Mouse (Mus musculus): ENCODE measurements around the gene Trabd2b. TPM values are rescaled to one million over a fixed set of nuclear protein-coding genes. Genes with fewer than 3 reads are reported as not detected.

Trabd2b gene
- polyA plus RNA-seq, 1 experiment from 2014 or later, result 1.5 TPM

DNA sequence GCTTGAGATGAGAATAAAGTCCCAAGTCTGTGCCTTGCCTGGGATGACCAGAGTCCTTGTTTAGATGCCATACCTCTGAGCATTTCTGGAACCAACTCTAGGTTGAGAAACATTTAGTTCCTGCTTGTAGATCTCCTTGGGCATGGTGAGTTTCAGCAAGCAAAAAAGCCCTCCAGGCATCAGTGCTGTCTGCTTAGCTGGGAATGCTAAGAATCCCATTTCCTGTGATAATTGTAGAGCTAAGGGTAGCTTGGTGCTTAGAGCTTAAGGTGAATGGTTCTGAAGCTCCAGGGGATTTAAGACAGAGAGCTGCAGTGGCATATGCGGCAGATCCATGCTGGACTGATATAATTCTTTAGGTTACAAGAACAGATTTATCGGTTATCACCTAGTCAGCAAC, 26.2 kb downstream of the Trabd2b start:
- WGBS, result 91% methylated on average over 2 of the region's 2 CpGs
- Histone ChIP-seq H3K9me3 (no peaks in the 10 kb centered on the region), H3K36me3 (no peaks in the 10 kb centered on the region), H3K4me1 (replicated peaks) (no peaks in the 10 kb centered on the region; the same call in 1 of the 2 replicates), H3K27ac (no peak overlapping the region), H3K4me3 (no peak overlapping the region), H3K27me3 (ENCODE audit: insufficient read depth, poor library complexity, severe bottlenecking) (no peaks in the 10 kb centered on the region)
- DNase-seq (ENCODE audit: low spot score), result no peak

DNA sequence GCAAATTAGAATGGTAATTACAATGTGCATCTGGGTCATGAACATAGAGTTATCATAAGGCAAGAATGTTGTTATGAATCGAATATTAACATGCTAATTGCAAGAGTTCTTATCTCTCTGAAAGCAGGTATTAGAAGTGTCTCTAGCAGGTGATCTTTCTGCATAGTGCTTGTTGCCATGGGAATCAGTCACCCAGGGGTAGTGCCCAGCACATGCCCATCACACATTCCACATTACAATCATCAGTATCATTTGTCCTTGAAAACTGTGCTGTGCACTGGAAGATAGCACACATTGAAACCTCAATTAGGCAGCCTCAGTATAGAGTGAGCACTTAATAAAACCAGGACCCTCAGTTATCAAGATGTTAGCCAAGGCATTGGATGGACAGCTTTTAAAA, 26.9 kb downstream of the Trabd2b start:
- no peaks in the 10 kb centered on the region; the same call in 1 of the 2 replicates for H3K4me1 ChIP-seq (replicated peaks)
- H3K36me3 ChIP-seq, result no peaks in the 10 kb centered on the region
- no peaks in the 10 kb centered on the region for H3K9me3 ChIP-seq
- no peak for DNase-seq (ENCODE audit: low spot score)
- no peak overlapping the region for H3K4me3 ChIP-seq
- H3K27ac ChIP-seq, result no peak overlapping the region
- WGBS, result 92% methylated on average over 1 of the region's 1 CpGs
- no peaks in the 10 kb centered on the region for H3K27me3 ChIP-seq (ENCODE audit: insufficient read depth, poor library complexity, severe bottlenecking)

DNA sequence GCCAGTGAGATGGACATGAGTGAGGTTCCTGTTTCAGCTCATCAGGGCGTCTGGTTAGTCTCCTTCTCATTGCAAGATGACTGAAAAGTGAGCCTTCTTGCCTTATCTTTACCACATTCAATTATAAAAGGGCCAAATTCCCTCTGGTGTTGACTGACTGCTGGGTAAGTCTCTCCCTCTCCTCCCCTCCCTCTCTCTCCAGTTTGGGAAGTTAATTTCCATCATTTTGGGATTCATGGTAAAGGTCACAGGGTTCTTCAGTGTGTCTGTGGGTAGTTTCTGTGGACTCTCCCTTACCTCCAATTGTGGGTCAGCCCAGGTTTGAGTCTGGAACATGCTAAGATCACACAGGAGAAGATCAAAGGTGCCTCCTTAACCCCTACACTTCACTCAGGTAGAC, 28.2 kb downstream of the Trabd2b start:
- no peaks in the 10 kb centered on the region for H3K36me3 ChIP-seq
- H3K4me3 ChIP-seq, result no peak overlapping the region
- no peak overlapping the region for H3K27ac ChIP-seq
- 80% methylated on average over 1 of the region's 1 CpGs for WGBS
- H3K27me3 ChIP-seq (ENCODE audit: insufficient read depth, poor library complexity, severe bottlenecking), result no peaks in the 10 kb centered on the region
- DNase-seq (ENCODE audit: low spot score), result no peak
- H3K4me1 ChIP-seq (replicated peaks), result peaks cover 2% of the 10 kb centered on the region; the same call in 1 of the 2 replicates
- no peaks in the 10 kb centered on the region for H3K9me3 ChIP-seq

DNA sequence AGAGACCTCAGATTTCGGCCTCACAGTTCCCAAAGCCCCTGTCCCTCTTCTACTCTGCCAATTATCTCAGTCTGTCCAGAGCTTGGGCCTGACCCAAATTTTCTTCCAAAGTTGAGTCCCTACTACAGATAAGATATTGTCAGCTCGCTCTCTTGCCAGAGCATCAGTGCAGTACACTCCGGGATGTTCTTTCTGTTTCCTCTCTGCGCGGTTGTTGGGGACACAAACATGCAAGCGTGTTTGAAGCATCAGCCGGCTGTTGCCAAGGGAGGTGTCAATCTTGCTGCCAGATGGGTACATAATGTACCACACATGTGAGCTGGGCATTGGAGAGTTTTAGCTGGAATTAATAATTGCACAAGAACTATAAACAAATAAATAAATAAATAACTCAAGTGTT, 28.9 kb downstream of the Trabd2b start:
- no peaks in the 10 kb centered on the region for H3K27me3 ChIP-seq (ENCODE audit: insufficient read depth, poor library complexity, severe bottlenecking)
- no peaks in the 10 kb centered on the region for H3K9me3 ChIP-seq
- no peak for DNase-seq (ENCODE audit: low spot score)
- H3K4me3 ChIP-seq, result no peak overlapping the region
- H3K4me1 ChIP-seq (replicated peaks), result peaks cover 5% of the 10 kb centered on the region; the same call in 1 of the 2 replicates
- 85% methylated on average over 7 of the region's 7 CpGs for WGBS
- no peaks in the 10 kb centered on the region for H3K36me3 ChIP-seq
- no peak overlapping the region for H3K27ac ChIP-seq

DNA sequence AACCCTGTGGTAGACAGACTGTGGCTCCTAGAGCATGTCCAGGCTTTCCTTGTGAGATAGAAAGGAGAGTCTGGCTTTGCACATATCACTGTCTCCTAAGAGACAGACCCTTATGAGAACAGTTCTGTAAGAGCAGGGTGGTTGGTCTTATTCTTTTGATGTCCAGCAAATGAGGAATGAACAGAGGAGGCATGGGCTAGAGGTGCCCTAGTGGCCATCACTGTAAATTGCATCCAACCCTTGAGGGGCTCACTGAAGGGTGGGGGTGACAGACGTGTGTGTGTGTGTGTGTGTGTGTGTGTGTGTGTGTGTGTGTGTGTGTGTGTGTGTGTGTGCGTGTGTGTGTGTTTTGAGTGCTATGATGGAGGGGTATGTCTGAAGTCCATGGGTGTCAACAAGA, 32.2 kb downstream of the Trabd2b start:
- no peak overlapping the region for H3K27ac ChIP-seq
- H3K9me3 ChIP-seq, result no peaks in the 10 kb centered on the region
- H3K27me3 ChIP-seq (ENCODE audit: insufficient read depth, poor library complexity, severe bottlenecking), result no peaks in the 10 kb centered on the region
- WGBS, result 56% methylated on average over 2 of the region's 2 CpGs
- no peak for DNase-seq (ENCODE audit: low spot score)
- H3K36me3 ChIP-seq, result no peaks in the 10 kb centered on the region
- H3K4me3 ChIP-seq, result no peak overlapping the region
- peaks cover 5% of the 10 kb centered on the region; the same call in 1 of the 2 replicates for H3K4me1 ChIP-seq (replicated peaks)

DNA sequence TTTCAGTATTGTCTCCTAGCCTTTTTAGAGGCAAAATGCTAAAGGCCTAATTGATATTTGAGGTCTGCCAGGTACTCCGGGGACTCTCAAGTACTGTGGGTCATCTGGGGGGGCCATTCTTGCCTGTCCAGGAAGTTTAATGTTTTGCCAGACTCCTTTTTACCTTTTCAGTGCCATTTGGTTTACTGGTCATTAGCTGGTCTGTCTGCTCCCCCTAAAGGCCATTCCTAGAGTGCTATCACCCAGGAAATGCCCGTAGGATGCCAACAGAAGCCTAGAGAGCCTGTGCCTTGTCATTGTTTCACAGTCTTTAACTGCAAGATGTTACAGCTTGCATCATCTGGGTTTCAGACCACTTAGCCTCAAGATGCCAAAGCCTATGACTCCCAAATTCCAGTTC, 35.7 kb downstream of the Trabd2b start:
- H3K27me3 ChIP-seq (ENCODE audit: insufficient read depth, poor library complexity, severe bottlenecking), result no peaks in the 10 kb centered on the region
- H3K27ac ChIP-seq, result no peak overlapping the region
- DNase-seq (ENCODE audit: low spot score), result no peak
- no peaks in the 10 kb centered on the region for H3K9me3 ChIP-seq
- no peak overlapping the region for H3K4me3 ChIP-seq
- H3K36me3 ChIP-seq, result no peaks in the 10 kb centered on the region
- WGBS, result 80% methylated on average over 2 of the region's 2 CpGs
- 0 out of 2 replicates have a peak, but pooled peaks cover 5% of the 10 kb centered on the region for H3K4me1 ChIP-seq (replicated peaks)

DNA sequence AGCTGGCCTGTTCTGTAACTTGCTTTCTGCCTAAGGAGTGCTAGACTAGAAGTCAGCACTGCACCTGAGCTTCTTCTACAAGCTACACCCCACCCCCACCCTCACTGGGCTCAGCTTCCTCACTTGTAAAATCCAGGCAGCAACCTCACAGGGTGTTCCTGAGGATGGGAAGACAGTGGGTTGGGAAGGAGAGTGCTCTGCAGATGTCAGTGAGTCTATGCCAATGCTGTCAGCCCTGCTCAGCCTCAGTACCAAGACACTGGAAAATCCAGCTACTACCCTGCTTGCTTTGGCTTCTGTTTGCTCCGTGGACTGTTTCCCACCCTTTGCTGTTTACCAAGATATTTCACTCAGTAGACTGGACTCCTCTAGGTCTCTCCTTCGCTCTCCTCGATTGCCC, 36.1 kb downstream of the Trabd2b start:
- Histone ChIP-seq H3K9me3 (no peaks in the 10 kb centered on the region), H3K27ac (no peak overlapping the region), H3K4me3 (no peak overlapping the region), H3K36me3 (no peaks in the 10 kb centered on the region), H3K4me1 (replicated peaks) (0 out of 2 replicates have a peak, but pooled peaks cover 5% of the 10 kb centered on the region), H3K27me3 (ENCODE audit: insufficient read depth, poor library complexity, severe bottlenecking) (no peaks in the 10 kb centered on the region)
- WGBS, result 84% methylated on average over 3 of the region's 3 CpGs
- no peak for DNase-seq (ENCODE audit: low spot score)

DNA sequence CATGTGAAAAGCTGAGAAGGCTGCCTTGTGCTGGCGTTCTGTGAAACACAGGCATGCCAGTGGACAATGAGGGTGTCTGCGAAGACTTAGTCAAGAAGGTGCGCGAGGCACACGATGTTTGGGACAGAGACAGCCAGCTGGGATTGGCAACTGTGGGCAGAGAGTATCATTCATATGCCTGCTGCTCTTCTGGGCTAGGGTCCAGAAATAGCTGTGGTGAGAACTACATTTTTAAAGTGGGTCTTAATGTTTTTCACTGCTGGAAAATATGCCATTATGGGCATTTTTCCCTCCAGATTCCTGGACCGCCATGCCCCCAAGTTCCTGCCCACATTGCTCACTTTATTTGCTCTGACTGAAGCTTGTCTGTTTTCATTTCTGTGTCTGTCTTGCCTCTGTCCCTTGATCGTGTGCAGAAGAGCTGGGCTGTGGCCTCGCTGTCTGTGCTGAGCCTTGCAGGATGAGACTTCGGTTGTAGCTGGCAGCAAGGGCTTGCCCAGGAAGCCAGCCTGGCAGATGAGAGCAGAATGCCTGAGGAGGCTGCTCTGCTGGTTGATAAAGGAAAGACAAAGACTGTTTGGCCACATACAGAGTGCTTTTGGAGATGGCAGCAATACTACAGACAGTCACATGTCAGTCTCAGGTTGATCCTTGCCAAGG, 42.0 kb downstream of the Trabd2b start:
- no peaks in the 10 kb centered on the region for H3K9me3 ChIP-seq
- WGBS, result 91% methylated on average over 9 of the region's 9 CpGs
- H3K36me3 ChIP-seq, result no peaks in the 10 kb centered on the region
- H3K4me1 ChIP-seq (replicated peaks), result no peaks in the 10 kb centered on the region
- DNase-seq (ENCODE audit: low spot score), result no peak
- no peaks in the 10 kb centered on the region for H3K27me3 ChIP-seq (ENCODE audit: insufficient read depth, poor library complexity, severe bottlenecking)
- no peak overlapping the region for H3K4me3 ChIP-seq
- no peak overlapping the region for H3K27ac ChIP-seq

DNA sequence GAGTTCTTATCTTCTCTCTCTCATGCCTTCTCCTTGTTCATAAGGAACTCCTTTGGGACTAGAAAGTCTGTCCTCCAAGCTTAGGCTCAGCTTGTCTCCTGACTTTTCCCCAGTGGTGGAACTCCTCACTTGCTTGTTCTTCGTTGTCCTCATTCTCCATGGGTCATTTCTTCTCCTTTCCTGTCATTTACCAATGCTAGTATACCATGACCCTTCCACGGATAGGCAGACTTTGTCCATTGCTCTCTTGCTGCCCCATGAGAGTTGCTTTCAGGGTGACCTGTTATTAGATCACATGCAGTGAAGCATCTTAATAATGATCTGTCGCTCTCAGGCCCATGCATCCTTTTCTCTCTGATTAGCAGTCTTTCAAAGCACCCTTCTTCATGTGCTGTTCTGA, 46.6 kb downstream of the Trabd2b start:
- Histone ChIP-seq H3K36me3 (no peaks in the 10 kb centered on the region), H3K27ac (no peak overlapping the region), H3K4me3 (no peak overlapping the region), H3K4me1 (replicated peaks) (no peaks in the 10 kb centered on the region), H3K27me3 (ENCODE audit: insufficient read depth, poor library complexity, severe bottlenecking) (no peaks in the 10 kb centered on the region), H3K9me3 (no peaks in the 10 kb centered on the region)
- WGBS, result 66% methylated on average over 3 of the region's 3 CpGs
- DNase-seq (ENCODE audit: low spot score), result no peak

DNA sequence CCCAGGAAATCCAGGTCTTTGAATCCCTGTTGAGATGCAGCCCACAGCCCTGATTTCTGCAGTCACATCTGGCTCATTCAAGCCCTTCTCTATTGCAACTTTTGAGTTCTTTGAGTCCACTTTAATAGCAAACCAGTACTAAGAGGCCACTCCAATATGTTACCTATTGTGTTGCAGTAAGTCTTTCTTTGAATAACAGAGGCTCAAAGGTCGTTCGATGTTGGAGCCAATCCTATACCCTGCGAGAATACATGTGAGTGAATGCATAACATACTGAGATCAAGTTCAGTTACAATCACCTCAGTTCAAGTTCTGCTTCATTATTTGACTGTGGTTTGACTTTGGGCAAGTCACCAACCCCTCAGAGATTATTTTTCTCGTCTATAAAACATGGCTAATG, 47.5 kb downstream of the Trabd2b start:
- H3K4me3 ChIP-seq, result no peak overlapping the region
- H3K4me1 ChIP-seq (replicated peaks), result no peaks in the 10 kb centered on the region
- 81% methylated on average over 4 of the region's 4 CpGs for WGBS
- no peak for DNase-seq (ENCODE audit: low spot score)
- H3K27me3 ChIP-seq (ENCODE audit: insufficient read depth, poor library complexity, severe bottlenecking), result no peaks in the 10 kb centered on the region
- no peaks in the 10 kb centered on the region for H3K9me3 ChIP-seq
- H3K36me3 ChIP-seq, result no peaks in the 10 kb centered on the region
- no peak overlapping the region for H3K27ac ChIP-seq

DNA sequence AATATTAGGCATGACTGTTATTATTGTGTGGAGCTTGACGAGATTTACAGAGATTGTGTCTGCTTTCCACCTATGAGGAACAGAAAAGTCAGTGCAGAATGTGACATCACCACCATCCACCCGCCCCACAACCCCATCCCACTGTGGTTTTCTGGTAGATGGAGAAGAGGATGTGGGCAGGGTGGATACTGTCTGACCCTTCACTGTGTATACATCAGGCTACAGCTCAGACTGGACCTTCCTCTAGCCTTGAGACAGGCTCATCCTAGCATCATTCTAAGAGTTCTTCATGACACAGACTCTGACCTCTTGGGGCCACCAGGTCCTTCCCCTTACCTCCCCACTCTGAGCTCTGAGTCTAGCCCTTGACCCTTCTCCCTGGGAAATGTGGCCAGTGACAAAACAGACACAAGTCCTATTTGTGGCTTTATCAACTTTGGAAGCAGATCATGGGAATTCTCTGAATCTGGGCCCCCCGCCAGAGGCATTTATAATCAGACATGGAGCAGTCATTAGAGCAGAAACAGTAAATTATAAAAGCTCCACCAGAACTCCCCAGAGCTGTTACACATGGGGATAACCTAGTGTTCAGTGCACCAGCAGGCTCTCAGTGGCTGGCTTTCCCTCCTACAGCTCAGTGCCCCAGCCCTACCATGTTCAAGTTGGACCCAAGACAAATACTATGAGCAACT, 48.1 kb downstream of the Trabd2b start:
- Histone ChIP-seq H3K27me3 (ENCODE audit: insufficient read depth, poor library complexity, severe bottlenecking) (no peaks in the 10 kb centered on the region), H3K4me3 (no peak overlapping the region), H3K9me3 (no peaks in the 10 kb centered on the region), H3K27ac (no peak overlapping the region), H3K36me3 (no peaks in the 10 kb centered on the region), H3K4me1 (replicated peaks) (0 out of 2 replicates have a peak, but pooled peaks cover 3% of the 10 kb centered on the region)
- DNase-seq (ENCODE audit: low spot score), result no peak
- WGBS, result 85% methylated on average over 3 of the region's 3 CpGs

DNA sequence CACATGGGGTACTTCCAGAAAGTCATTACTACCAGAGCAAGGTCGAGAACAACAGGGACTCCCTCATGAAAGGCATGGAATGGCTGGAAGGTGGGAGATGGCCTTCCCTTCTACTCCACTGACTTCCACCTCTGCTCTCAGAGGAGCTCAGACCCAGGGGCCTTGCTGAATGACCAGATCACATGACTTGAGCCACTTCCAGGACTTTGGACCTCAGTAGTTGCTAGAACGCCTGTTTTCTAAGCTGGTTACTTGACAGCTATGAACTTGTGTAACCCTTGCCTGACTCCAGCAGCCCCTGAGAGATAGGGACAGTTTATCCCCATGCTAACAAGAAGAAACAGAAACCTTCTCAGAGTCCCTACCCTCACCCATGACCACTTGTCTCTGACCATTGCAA, 50.6 kb downstream of the Trabd2b start:
- WGBS, result 94% methylated on average over 2 of the region's 2 CpGs
- no peak overlapping the region for H3K4me3 ChIP-seq

DNA sequence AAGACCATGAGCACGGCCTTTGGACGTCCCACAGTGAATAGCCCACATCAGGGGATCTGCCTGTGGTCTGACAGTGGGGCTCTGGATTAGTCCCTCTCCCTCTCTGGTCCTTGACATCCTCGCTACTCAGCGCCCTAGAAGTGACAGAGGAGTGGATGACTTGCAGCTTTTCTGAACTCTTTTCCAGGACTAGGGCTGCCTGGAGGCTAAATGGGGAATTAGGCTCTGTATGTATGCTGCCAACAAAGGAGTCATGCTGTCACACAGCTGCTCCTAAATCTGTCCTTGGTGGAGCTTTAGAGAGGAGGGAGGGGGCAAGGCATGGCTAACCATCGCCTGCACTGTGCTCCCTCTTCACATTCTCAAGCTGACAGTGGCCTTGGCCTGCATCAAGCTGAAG, 53.1 kb downstream of the Trabd2b start:
- Histone ChIP-seq H3K27me3 (ENCODE audit: insufficient read depth, poor library complexity, severe bottlenecking) (no peaks in the 10 kb centered on the region), H3K9me3 (no peaks in the 10 kb centered on the region), H3K4me1 (replicated peaks) (peaks cover 11% of the 10 kb centered on the region; the same call in 1 of the 2 replicates), H3K4me3 (no peak overlapping the region), H3K36me3 (no peaks in the 10 kb centered on the region), H3K27ac (no peak overlapping the region)
- no peak for DNase-seq (ENCODE audit: low spot score)
- WGBS, result 32% methylated on average over 5 of the region's 5 CpGs

More for the DNA sequence above, 50.6 kb downstream of the Trabd2b start:
- H3K36me3 ChIP-seq, result no peaks in the 10 kb centered on the region
- DNase-seq (ENCODE audit: low spot score), result no peak
- no peaks in the 10 kb centered on the region for H3K27me3 ChIP-seq (ENCODE audit: insufficient read depth, poor library complexity, severe bottlenecking)
- no peaks in the 10 kb centered on the region for H3K9me3 ChIP-seq
- no peak overlapping the region for H3K27ac ChIP-seq
- H3K4me1 ChIP-seq (replicated peaks), result peaks cover 11% of the 10 kb centered on the region; the same call in 1 of the 2 replicates
